Mouse (Mus musculus): ENCODE measurements around the gene D430019H16Rik. TPM values are rescaled to one million over a fixed set of nuclear protein-coding genes. Genes with fewer than 3 reads are reported as not detected.

D430019H16Rik gene
- total and polyA plus RNA-seq, 3 experiments, result 0.05 TPM; not detected in 2

GRCm38 (mm10) chr12:105475230-105475911 lies 21.7 kb downstream of the D430019H16Rik start:
- DNase-seq (ENCODE audit: low spot score), result no peak
- no peaks in the 10 kb centered on the region for H3K36me3 ChIP-seq (replicated peaks)
- H3K4me3 ChIP-seq (ENCODE audit: low read depth, low read length), result no peak overlapping the region
- peaks cover 94% of the 10 kb centered on the region for H3K9me3 ChIP-seq (replicated peaks)
- H3K27me3 ChIP-seq (ENCODE audit: insufficient read depth, low read length), result no peaks in the 10 kb centered on the region
- no peaks in the 10 kb centered on the region for H3K4me1 ChIP-seq (ENCODE audit: insufficient read depth, low read depth, low read length)
- no peak for ATAC-seq (ENCODE audit: extremely low read depth, insufficient number of reproducible peaks, low FRiP score, poor library complexity, severe bottlenecking)
- no peak for TF ChIP-seq CTCF (IDR thresholded peaks at IDR 0.05; ENCODE audit: low read depth, low read length)
- no peak for TF ChIP-seq TAL1 (conservative IDR thresholded peaks at IDR 0.05; ENCODE audit: low read depth, low read length)
- TF ChIP-seq GATA1 (IDR thresholded peaks at IDR 0.05; ENCODE audit: borderline replicate concordance, low read length), result no peak
- no peak for TF ChIP-seq GATA2 (IDR thresholded peaks at IDR 0.05; ENCODE audit: borderline replicate concordance, low read depth, low read length)
- no peak for TF ChIP-seq POLR2AphosphoS5 (IDR thresholded peaks at IDR 0.05; ENCODE audit: insufficient replicate concordance, low read depth, low read length)

DNA sequence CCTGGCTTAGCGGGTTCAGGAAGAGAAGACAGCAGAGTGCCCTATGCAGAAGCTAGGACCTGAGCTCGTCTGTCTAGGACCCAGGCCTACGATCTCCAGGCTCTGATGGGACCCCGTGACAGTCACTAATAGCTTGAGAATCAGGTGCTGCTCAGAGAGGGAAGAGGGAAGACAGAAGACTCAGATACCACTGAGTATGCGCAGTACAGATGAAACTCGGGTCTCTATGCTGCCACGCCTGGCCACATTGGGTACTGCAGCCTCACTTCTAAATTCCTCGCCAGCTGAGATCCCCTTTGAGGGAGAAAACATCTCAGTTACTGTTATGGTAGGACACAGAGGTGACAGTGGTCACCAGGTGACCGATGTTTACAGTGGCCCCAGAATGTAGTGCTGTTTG lies 22.8 kb downstream of the D430019H16Rik start:
- Histone ChIP-seq H3K36me3 (replicated peaks) (no peaks in the 10 kb centered on the region), H3K9me3 (replicated peaks) (peaks cover 87% of the 10 kb centered on the region), H3K4me1 (ENCODE audit: insufficient read depth, low read depth, low read length) (no peaks in the 10 kb centered on the region), H3K4me3 (ENCODE audit: low read depth, low read length) (no peak overlapping the region), H3K27me3 (ENCODE audit: insufficient read depth, low read length) (no peaks in the 10 kb centered on the region)
- DNase-seq (ENCODE audit: low spot score) (no peak), ATAC-seq (ENCODE audit: extremely low read depth, insufficient number of reproducible peaks, low FRiP score, poor library complexity, severe bottlenecking) (0 out of 2 replicates have a peak, but pooled peaks have one; percentile 35)
- no peak for TF ChIP-seq TAL1 (conservative IDR thresholded peaks at IDR 0.05; ENCODE audit: low read depth, low read length)
- peak; percentile 22 for TF ChIP-seq CTCF (IDR thresholded peaks at IDR 0.05; ENCODE audit: low read depth, low read length)
- TF ChIP-seq GATA1 (IDR thresholded peaks at IDR 0.05; ENCODE audit: borderline replicate concordance, low read length), result no peak
- TF ChIP-seq POLR2AphosphoS5 (IDR thresholded peaks at IDR 0.05; ENCODE audit: insufficient replicate concordance, low read depth, low read length), result no peak

DNA sequence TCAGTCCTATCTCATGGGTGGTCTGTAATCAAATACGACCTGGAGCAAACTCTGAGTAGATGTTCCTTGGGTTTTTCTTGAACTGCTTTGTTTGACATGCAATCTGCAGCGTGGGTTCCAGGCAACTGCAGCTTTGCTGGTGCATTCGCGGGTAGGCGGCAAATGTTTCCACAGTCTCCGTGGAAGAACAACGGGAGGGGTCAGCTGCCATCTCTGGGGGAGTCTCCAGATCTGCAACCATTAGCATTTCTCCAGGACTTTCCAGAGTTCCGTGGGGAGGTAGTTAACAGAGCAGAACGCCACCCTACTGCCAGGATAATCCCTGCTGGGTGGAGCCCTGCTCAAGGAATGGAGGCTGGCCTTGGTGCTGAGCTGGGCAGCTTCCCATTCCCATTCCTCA lies 23.3 kb downstream of the D430019H16Rik start:
- H3K27me3 ChIP-seq (ENCODE audit: insufficient read depth, low read length), result no peaks in the 10 kb centered on the region
- H3K4me3 ChIP-seq (ENCODE audit: low read depth, low read length), result no peak overlapping the region
- H3K36me3 ChIP-seq (replicated peaks), result no peaks in the 10 kb centered on the region
- H3K9me3 ChIP-seq (replicated peaks), result peaks cover 82% of the 10 kb centered on the region
- DNase-seq (ENCODE audit: low spot score) (no peak), ATAC-seq (ENCODE audit: extremely low read depth, insufficient number of reproducible peaks, low FRiP score, poor library complexity, severe bottlenecking) (no peak)
- no peaks in the 10 kb centered on the region for H3K4me1 ChIP-seq (ENCODE audit: insufficient read depth, low read depth, low read length)
- TF ChIP-seq CTCF (IDR thresholded peaks at IDR 0.05; ENCODE audit: low read depth, low read length) (no peak), TAL1 (conservative IDR thresholded peaks at IDR 0.05; ENCODE audit: low read depth, low read length) (no peak), GATA2 (IDR thresholded peaks at IDR 0.05; ENCODE audit: borderline replicate concordance, low read depth, low read length) (no peak), GATA1 (IDR thresholded peaks at IDR 0.05; ENCODE audit: borderline replicate concordance, low read length) (no peak), POLR2AphosphoS5 (IDR thresholded peaks at IDR 0.05; ENCODE audit: insufficient replicate concordance, low read depth, low read length) (no peak)

- Histone ChIP-seq H3K36me3 (replicated peaks) (no peaks in the 10 kb centered on the region), H3K4me3 (ENCODE audit: low read depth, low read length) (no peak overlapping the region), H3K27me3 (ENCODE audit: insufficient read depth, low read length) (no peaks in the 10 kb centered on the region), H3K4me1 (ENCODE audit: insufficient read depth, low read depth, low read length) (no peaks in the 10 kb centered on the region), H3K9me3 (replicated peaks) (peaks cover 54% of the 10 kb centered on the region)
- no peak for TF ChIP-seq POLR2AphosphoS5 (IDR thresholded peaks at IDR 0.05; ENCODE audit: insufficient replicate concordance, low read depth, low read length)
- TF ChIP-seq GATA2 (IDR thresholded peaks at IDR 0.05; ENCODE audit: borderline replicate concordance, low read depth, low read length), result no peak
- TF ChIP-seq CTCF (IDR thresholded peaks at IDR 0.05; ENCODE audit: low read depth, low read length), result no peak
- no peak for TF ChIP-seq TAL1 (conservative IDR thresholded peaks at IDR 0.05; ENCODE audit: low read depth, low read length)
- no peak for TF ChIP-seq GATA1 (IDR thresholded peaks at IDR 0.05; ENCODE audit: borderline replicate concordance, low read length)
- ATAC-seq (ENCODE audit: extremely low read depth, insufficient number of reproducible peaks, low FRiP score, poor library complexity, severe bottlenecking) (peak; percentile 47; the same call in 1 of the 2 replicates), DNase-seq (ENCODE audit: low spot score) (no peak)
These were observed 29.8 kb downstream of the D430019H16Rik start for GRCm38 (mm10) chr12:105483503-105483902.

DNA sequence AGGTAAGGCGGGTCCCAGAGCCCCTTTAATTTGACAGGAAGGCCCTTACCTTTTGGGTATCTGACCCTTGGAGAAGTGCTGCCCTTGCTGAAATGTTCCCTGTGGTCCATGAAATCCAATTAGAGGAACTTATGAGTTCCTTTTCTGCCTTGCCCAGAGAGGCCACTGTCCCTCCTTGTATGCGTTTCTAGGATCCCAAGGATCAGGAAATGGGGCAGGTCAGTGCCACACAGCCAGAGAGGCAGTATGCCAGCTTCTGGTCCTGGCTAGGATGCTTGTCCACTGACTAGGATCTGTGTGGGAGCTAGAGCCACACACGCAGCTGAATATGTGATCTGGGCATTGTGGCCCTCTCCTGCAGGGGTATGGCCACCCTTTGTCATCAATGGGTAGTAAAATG lies 36.6 kb downstream of the D430019H16Rik start:
- ATAC-seq (ENCODE audit: extremely low read depth, insufficient number of reproducible peaks, low FRiP score, poor library complexity, severe bottlenecking) (no peak), DNase-seq (ENCODE audit: low spot score) (no peak)
- no peaks in the 10 kb centered on the region for H3K27me3 ChIP-seq (ENCODE audit: insufficient read depth, low read length)
- peaks cover 83% of the 10 kb centered on the region for H3K9me3 ChIP-seq (replicated peaks)
- H3K4me3 ChIP-seq (ENCODE audit: low read depth, low read length), result no peak overlapping the region
- no peaks in the 10 kb centered on the region for H3K36me3 ChIP-seq (replicated peaks)
- TF ChIP-seq GATA2 (IDR thresholded peaks at IDR 0.05; ENCODE audit: borderline replicate concordance, low read depth, low read length), result no peak
- TF ChIP-seq GATA1 (IDR thresholded peaks at IDR 0.05; ENCODE audit: borderline replicate concordance, low read length), result no peak
- TF ChIP-seq CTCF (IDR thresholded peaks at IDR 0.05; ENCODE audit: low read depth, low read length), result no peak
- no peak for TF ChIP-seq POLR2AphosphoS5 (IDR thresholded peaks at IDR 0.05; ENCODE audit: insufficient replicate concordance, low read depth, low read length)
- H3K4me1 ChIP-seq (ENCODE audit: insufficient read depth, low read depth, low read length), result no peaks in the 10 kb centered on the region

GRCm38 (mm10) chr12:105490794-105491193 lies 37.1 kb downstream of the D430019H16Rik start:
- DNase-seq (ENCODE audit: low spot score) (no peak), ATAC-seq (ENCODE audit: extremely low read depth, insufficient number of reproducible peaks, low FRiP score, poor library complexity, severe bottlenecking) (no peak)
- no peak overlapping the region for H3K4me3 ChIP-seq (ENCODE audit: low read depth, low read length)
- no peaks in the 10 kb centered on the region for H3K4me1 ChIP-seq (ENCODE audit: insufficient read depth, low read depth, low read length)
- H3K27me3 ChIP-seq (ENCODE audit: insufficient read depth, low read length), result no peaks in the 10 kb centered on the region
- peaks cover 81% of the 10 kb centered on the region for H3K9me3 ChIP-seq (replicated peaks)
- no peaks in the 10 kb centered on the region for H3K36me3 ChIP-seq (replicated peaks)
- TF ChIP-seq POLR2AphosphoS5 (IDR thresholded peaks at IDR 0.05; ENCODE audit: insufficient replicate concordance, low read depth, low read length) (no peak), CTCF (IDR thresholded peaks at IDR 0.05; ENCODE audit: low read depth, low read length) (no peak), TAL1 (conservative IDR thresholded peaks at IDR 0.05; ENCODE audit: low read depth, low read length) (no peak), GATA1 (IDR thresholded peaks at IDR 0.05; ENCODE audit: borderline replicate concordance, low read length) (no peak), GATA2 (IDR thresholded peaks at IDR 0.05; ENCODE audit: borderline replicate concordance, low read depth, low read length) (no peak)
